Mouse (Mus musculus) large intestine, adult 2 months (tissue): ENCODE measurements around the gene Vasp. TPM values are rescaled to one million over a fixed set of nuclear protein-coding genes. Genes with fewer than 3 reads are reported as not detected.
A peak's percentile ranks its signal among the peaks of the same experiment; 100 is the strongest.
"Not testable (repeated sequence)": the region's sequence is repeated elsewhere in the genome, so short reads cannot be mapped to it uniquely, and the experiment has no call there.

Experiments
- DNase-seq: peaks from one replicate; pipeline ENCODE4 v3.0.0-alpha.2; 2012; ENCODE audit warnings: low read depth, low spot score
- WGBS: fragments of 180-500 bp; shearing (Covaris S2); methylation state at CpG from one replicate; pipeline ENCODE4 v1.1.7; 2018; 5-methylcytosine and 5-hydroxymethylcytosine counted together
- polyA plus RNA-seq: library from polyadenylated mRNA; depleted of rRNA; stranded (reverse); fragments of >200 nt; gene quantifications from 2 replicates; pipeline ENCODE4 v1.2.3, GENCODE M21; 2012

The Vasp gene
- polyA plus RNA-seq, 1 experiment = 241 TPM

- 15% methylated on average over 48 of the region's 48 CpGs for WGBS
- DNase-seq = no peak
Observed at GRCm38 (mm10) chr7:19304501-19305412, 33.1 kb upstream of the Vasp start.

- WGBS = 10% methylated on average over 16 of the region's 16 CpGs
- DNase-seq = no peak
Observed at GRCm38 (mm10) chr7:19303770-19304169, 32.2 kb upstream of the Vasp start.

GRCm38 (mm10) chr7:19303046-19303305, 31.4 kb upstream of the Vasp start:
- 90% methylated on average over 12 of the region's 12 CpGs for WGBS
- DNase-seq = no peak

GRCm38 (mm10) chr7:19302264-19303045, 30.8 kb upstream of the Vasp start:
- 59% methylated on average over 13 of the region's 13 CpGs for WGBS

DNA sequence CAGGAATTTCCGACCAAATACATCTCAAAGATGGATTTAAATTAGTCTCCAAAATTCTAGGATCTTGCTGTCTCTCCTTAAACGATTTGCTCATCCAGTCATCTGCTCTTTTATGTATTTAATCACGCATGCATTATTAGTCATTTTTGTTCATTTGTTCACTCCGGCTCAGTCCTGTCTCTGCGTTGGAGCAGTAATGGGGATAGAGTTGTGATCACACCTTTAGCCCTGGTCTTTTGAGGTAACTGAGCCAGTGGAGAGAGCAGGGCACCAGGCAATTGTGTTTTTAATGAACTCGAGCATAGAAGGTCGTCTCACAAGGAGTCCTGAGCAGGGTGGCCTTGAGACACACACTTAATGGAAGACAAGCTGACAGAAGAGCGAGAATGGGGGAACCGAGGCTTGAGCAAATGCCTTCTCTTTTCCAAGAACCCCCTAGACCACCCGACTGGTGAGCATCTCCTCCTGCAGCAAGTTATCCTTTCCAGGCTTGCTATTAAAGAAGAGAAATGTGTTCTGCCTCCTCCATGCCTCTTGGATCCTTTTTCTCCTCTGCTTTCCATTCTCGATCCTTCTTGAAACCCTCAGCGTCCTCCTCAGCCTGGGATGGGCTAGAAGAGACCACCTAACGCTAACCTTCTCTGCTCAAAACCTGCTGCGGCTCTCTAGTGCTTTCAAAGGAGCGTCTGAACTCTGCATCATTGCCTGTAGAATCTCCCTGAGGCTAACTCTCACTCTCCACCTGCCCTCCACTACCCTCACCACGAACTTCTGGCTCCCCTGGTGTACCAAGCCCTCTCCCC, 30.0 kb upstream of the Vasp start:
- WGBS = 11% methylated on average over 16 of the region's 16 CpGs
- no peak for DNase-seq

More at GRCm38 (mm10) chr7:19302264-19303045, 30.8 kb upstream of the Vasp start:
- DNase-seq = no peak

DNA sequence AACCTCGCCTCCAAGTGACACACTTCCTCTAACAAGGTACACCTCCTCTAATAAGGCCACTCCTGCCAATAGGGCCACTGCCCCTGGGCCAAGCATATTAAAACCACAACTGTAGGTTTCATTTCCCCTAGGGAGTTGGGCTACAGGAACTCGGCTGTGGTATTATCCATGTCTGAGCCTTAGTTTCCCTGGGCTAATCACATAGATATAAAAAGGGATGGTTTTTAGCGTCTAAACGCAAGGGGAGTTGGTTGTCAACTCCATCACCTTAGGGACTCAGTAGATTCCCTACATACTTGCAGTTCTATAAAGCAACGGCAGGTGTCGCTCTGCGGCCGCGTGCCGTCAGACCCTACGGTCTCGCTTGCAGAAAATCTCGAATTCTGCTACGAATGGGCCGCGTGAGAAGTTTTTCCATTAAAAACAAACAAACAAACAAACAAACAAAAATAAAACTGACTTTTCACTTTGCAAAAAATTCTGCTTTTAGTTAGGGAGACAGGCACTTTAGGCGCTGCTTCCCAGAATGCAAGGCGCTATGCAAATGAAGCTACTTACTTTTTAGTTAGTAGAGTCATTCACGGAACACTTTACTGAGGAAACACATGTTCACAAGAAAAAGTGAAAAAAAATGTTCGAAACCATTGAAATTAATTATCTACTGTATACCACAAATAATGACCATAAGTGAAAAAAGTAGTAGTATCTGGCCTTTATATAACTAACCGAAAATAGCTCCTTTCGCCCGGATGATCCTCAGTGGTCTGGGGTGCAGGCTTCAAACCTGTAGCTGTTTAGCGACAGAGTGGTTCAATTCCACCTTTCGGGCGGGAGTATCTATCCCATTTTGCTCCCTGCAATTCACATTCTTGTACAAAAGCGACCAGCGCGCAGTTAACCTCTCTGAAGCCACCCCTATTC, 29.1 kb upstream of the Vasp start:
- WGBS = under 1% methylated on average over 29 of the region's 29 CpGs
- DNase-seq = peak; percentile 54

DNA sequence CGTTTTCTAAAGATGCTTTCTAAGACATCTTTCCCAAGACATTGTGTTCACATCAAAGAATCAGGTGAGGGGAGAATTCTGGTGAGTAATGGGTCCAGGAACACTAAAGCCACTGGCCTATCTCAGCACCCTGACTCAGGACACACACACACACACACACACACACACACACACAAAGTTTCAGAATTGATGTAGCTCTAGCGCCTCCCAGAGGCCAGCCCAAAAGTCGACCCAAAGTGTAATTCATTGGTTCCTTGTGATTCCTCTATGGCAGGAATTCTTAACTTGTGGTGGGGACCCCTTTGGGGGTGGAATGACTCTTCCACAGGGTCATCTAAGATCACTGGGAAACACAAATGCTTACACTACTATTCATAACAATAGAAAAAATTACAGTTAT, 27.6 kb upstream of the Vasp start:
- no peak for DNase-seq
- WGBS = 14% methylated on average over 3 of the region's 3 CpGs

GRCm38 (mm10) chr7:19297794-19298193, 26.2 kb upstream of the Vasp start:
- DNase-seq = no peak
- WGBS = 90% methylated on average over 5 of the region's 5 CpGs

DNA sequence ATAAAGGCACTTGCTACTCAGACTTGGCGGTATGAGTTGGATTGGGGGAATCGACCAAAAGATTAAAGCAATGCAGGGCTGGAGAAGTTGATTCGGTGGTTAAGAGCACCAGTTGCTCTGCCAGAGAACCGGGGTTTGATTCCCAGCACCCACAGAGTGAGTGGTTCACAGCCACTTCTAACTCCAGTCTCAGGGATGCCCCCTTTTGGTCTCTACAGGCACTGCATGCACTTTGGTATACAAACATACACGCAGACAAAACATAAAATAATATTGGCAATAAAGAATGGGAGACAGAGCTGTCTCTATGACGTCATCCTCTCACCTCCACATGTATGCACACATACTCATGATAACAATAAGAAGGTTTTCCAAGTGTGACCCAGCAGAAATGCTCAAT, 25.4 kb upstream of the Vasp start:
- 85% methylated on average over 6 of the region's 6 CpGs for WGBS
- no peak for DNase-seq

GRCm38 (mm10) chr7:19295503-19296185, 24.0 kb upstream of the Vasp start:
- WGBS = 10% methylated on average over 22 of the region's 22 CpGs
- peak; percentile 83 for DNase-seq

DNA sequence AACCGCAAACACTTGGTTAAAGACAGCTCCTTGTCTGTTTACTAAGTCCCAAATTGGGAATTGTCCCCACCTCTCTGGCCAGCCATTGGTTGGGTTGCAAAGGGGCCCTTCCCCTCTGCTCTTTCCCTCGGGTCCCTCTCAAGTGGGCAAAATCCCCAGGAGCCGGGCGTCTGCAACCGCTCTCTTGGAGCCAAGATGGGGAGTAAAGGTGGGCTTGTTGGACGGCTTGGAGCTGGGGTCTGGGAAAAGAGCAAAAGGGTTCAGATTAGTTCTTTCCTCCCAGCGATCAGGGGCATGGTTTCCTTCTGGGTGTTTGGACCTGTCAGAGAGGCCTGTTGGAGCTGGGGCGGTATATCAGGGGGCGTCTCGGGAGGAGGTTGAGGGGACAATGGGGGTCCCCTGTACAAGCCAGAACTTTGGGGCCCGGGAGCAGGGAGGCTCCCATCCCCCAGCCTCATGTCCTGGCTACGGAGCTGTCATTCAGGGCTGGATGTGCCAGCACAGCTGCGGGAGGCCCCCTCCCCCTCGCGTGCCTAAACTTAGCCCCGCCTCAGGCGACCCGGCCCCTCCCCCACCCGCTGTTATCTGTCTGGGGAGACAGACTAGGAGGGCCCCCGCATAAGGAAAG, 19.5 kb upstream of the Vasp start:
- 4% methylated on average over 20 of the region's 20 CpGs for whole genome bisulfite sequencing
- no peak for DNase-seq

- DNase-seq = no peak
- WGBS = 22% methylated on average over 4 of the region's 4 CpGs
Observed at GRCm38 (mm10) chr7:19284763-19285162, 13.1 kb upstream of the Vasp start.

DNA sequence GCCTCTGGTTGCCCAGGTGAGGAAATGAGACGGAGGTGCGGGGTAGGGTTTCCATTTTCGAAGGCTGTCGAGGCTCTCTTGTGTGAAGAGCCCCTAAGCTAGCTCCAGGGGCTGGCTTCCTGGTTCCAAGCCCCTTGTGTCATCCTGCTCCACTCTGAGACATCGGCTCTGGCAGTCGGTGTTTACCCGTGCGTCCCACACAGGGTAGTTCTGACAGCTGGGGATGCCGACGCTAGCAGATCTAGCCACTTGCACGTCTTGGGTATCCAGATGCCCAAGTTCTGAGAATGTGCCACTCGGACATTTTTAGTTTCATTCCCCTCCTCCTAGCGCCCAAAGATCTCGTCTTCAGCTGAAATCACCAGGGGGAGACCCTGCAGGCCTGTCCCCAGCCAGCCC, 11.8 kb upstream of the Vasp start:
- WGBS = 34% methylated on average over 14 of the region's 14 CpGs
- no peak for DNase-seq

GRCm38 (mm10) chr7:19282791-19283405, 11.3 kb upstream of the Vasp start:
- 1% methylated on average over 35 of the region's 35 CpGs for WGBS
- DNase-seq = no peak

GRCm38 (mm10) chr7:19282385-19282784, 10.8 kb upstream of the Vasp start, which contains the start of gene Rtn2:
TSS of gene Rtn2 (plus strand) at chr7:19282624.
- no peak for DNase-seq
- 2% methylated on average over 37 of the region's 37 CpGs for WGBS

DNA sequence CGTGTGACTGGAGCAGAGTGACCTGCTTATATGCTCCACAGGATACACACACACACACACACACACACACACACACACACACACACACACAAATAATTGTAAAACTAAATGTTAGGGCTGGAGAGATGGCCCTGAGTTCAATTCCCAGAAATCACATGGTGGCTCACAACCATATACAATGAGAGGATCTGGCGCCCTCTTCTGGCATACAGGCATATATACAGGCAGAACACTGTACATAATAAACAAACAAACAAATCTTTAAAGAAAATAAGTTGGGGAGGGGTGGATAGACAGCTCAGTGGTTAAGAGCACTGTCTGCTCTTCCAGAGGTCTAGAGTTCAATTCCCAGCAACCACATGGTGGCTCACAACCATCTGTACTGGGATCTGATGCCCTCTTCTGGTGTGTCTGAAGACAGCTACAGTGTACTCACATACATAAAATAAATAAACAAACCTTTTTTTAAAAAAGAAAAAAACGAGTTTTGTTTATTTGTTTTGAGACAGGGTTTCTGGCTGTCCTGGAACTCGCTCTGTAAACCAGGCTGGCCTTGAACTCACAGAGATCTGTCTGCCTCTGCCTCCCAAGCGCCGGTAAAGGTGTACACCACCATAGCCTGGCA, 10.2 kb upstream of the Vasp start:
- not testable (repeated sequence) for DNase-seq
- WGBS = 31% methylated on average over 6 of the region's 6 CpGs

- DNase-seq = no peak
- WGBS = 1% methylated on average over 46 of the region's 46 CpGs
Observed at GRCm38 (mm10) chr7:19279581-19280114, 8.0 kb upstream of the Vasp start, which contains the start of gene Ppm1n. TSS of gene Ppm1n (minus strand) at chr7:19280064.
